Mouse (Mus musculus) urinary bladder, postnatal 10 days (tissue): ENCODE measurements around the gene Vps37d.

Source experiments
- DNase-seq: peaks from one replicate; pipeline ENCODE4 v3.0.0; 2022; ENCODE audit warnings: low spot score

The Vps37d gene

DNA sequence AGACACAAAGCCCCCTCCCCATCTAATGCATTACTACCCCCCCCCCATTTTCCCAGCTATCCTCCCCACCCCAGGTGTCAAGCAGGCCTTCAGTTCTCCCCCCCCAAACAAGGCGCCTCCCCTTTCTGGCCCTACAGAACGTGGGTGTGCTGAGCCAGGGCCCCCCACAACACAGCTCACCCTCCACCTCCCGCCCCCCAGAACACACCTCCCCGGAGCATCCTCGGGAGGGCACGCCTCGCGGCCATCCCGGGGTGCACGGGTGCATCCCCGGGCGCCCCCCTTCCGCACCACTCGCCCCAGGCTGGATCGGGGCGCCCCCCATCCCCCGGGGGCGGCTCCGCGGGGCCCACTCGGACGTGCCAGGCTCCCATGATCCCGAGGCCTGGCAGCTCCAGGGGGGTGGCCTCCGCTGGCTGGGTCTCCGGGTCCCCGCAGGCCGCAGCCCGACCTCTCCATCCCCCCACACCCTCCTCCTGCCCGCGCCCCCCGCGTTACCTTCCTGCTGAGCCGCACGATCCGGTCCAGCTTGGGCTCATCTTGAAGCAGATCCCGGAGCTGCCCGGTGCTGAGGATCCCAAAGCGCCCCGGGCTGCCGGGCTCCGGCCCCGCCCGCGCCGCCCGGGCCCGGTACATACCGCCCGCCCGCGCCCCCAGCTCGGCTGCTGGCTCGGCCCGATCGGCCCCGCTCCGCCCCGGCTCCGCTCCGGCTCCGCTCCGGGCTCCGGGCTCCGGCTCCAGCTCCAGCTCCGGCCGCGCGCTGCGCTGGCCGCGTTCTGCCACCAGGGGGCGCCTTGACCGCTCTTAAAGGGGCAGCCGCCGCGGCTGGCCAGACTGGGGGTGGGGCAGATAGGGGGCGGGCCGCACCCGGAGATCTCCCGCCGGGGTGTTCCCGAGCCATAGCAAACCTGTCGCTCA lies at the start of gene Vps37d:
TSS of gene Vps37d (minus strand) at position 703 of the 918 bp plus-strand sequence.
- peak; percentile 83 for DNase-seq

DNA sequence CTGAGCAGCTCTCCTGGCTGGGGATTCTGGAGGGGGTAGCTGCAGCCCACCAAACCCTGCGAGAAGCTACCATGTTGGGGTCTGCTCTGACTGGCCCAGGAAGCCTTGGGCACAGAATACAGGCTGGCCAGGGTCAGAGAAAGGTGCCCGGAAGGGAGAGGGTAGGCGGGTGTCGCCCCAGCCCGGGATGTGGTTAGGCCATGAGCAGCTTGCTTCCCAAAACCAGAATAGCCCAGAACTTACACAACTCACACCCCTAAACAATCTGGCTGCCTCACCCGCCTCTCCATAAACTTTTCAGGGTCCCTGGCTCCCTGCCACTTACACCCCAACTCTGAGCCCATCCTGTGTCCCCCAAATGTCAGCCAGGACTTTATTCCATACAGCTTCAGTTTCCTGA lies 49.6 kb upstream of the Vps37d start:
- DNase-seq = no peak

DNA sequence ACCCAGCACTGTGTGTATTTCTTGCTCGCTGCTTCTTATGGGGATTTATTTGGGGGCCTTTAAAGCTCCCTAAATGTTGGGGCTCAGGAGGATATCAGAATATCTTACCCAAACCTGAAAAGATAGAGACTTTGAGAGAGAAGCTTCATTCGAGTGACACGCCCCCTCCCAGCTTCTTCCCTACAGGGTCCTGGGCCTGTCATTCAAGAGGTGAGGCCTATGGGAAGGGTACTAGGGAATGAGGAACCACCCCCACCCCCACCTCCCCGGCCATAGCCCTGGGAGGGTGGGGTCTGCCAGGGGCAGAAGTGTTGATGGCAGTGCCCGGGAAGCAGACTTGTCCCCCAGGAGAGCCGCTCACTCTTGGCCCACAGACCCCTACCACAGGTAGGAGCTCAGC lies 48.1 kb upstream of the Vps37d start:
- DNase-seq = no peak

DNA sequence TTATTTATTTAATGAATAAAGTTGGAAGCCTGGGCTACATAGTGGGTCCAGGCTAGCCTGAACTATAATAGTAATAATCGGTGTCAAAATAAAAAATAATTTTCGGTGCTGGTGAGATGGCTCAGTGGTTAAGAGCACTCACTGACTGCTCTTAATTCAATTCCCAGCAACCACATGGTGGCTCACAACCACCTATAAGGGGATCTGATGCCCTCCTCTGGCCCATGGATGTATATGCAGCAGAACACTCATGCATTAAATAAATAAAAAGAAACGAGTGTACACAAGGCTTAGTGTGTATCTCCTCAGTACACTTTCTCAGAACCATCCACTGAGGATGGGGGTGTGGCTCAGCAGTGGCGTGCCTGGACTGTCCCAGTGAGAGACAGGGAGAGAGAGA lies 42.7 kb upstream of the Vps37d start:
- no peak for DNase-seq

GRCm38 (mm10) chr5:135118589-135119081 lies 40.6 kb upstream of the Vps37d start:
- DNase-seq = no peak

DNA sequence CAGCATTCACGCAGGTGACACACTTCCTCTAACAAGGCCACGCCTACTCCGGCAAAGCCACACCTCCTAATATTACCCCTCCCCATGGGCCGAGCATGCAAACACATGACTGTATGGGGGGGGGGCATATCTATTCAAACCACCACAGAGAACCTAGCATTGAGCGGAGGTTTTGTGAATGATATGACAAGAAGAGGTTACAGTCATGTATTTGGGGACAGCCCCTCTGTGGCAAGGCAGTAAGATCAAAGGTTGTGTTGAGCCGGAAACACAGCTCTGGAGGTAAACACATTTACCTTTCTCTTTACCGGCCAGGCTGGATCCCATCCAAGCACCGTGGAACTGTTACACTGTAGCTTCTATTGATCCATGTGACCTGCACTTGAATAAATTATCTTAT lies 37.2 kb upstream of the Vps37d start:
- no peak for DNase-seq

DNA sequence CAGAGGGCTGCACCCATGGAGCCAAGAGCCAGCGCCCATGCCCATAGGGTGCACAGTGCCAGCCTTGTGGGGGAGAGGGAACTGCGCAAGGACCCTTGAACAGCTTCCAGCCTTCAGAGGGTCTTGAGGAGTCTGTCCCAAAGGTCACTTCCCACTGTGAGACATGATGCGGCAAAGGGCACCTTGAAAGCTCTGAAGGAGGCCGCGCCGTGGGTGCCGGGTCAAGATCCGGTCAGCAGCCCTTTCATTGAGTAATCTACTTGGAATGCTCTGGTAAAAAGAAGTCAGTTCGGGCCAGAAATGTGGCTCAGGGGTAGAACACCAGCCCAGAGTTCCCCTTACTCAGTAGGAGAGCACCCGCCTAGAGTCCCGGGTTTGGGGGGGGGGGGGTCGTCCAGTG lies 35.7 kb upstream of the Vps37d start:
- DNase-seq = no peak

DNA sequence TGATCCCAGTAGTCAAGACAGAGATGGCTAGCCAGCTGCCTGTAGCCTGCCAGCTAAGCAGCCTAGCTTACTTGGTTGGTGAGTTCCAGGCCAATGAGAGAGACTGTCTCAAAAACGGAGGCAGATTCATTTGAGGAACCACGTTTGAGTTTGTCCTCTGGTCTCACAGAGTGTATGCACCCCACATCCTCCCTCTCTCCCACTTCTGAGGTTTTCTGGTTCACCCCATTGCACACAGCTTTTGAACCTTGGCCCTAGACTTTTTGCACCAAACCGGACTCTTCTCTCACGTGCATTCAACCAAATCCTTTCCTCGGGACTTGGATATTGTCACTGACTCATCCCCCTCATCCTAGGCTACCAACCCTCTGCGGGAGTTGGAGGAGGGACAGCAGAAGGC lies 31.9 kb upstream of the Vps37d start:
- DNase-seq = no peak

- DNase-seq = no peak
Observed at GRCm38 (mm10) chr5:135109426-135109825, 31.4 kb upstream of the Vps37d start.

GRCm38 (mm10) chr5:135109017-135109416 lies 31.0 kb upstream of the Vps37d start:
- no peak for DNase-seq

- DNase-seq = no peak
Observed at GRCm38 (mm10) chr5:135107521-135108501, 29.7 kb upstream of the Vps37d start.

DNA sequence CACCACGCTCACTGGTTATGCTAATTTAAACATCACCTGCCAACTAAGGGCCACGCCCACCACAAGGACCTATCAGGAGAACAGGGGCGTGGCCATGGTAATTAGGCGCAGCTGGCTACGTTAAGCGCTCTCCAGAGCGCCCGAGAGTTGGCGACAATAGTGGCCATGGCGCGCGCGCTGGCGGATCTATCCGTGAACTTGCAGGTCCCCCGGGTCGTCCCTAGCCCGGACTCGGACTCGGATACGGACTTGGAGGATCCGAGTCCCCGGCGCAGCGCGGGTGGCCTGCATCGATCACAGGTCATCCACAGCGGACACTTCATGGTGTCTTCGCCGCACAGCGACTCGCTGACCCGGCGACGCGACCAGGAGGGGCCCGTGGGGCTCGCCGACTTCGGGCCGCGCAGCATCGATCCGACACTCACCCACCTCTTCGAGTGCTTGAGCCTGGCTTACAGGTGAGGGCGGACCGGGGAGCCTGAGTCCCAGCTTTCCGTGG lies 28.7 kb upstream of the Vps37d start:
- DNase-seq = no peak

GRCm38 (mm10) chr5:135103999-135104660 lies 26.1 kb upstream of the Vps37d start:
- no peak for DNase-seq

DNA sequence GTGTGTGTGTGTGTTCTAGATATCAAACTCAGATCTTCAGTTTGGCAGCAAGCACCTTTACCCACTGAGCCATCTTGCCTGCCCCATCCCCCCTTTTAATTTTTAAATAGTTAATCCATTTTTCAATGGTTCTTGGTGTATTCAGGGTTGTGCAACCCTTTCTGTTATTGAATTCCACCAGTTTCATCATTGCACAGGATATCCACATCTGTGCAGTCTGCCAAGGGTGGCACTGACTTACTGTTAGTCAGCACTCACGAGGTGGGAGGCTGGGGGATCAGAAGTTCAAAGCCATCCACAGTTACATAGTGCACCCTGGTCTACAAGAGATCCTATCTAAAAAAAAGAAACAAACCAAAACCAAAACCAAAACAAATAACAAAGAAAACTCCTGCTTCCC lies 22.9 kb upstream of the Vps37d start:
- DNase-seq = no peak

DNA sequence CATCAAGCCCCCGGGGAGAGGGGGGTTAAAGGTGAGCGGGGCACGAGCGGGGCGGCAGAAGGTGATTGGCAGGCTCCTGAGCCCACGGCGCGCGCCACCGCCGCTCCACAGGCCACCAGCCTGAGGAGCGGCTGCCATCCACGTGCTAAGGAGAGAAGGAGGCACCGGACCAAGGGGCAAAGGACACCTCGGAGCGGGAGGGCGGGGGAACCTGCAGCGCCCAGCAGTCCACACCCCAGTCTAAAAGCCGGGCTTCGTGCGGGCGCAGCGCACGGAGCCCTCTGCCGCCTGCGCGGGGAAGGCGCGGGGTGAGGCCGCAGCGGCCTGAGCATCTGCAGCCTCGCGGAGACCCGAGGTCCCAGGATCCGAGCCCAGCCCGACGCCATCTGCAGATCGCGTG lies 11.6 kb upstream of the Vps37d start, which contains the start of gene Mlxipl:
TSS of gene Mlxipl (plus strand) at position 238 of the 400 bp plus-strand sequence.
- no peak for DNase-seq

GRCm38 (mm10) chr5:135086871-135087270 lies 8.8 kb upstream of the Vps37d start:
- no peak for DNase-seq

DNA sequence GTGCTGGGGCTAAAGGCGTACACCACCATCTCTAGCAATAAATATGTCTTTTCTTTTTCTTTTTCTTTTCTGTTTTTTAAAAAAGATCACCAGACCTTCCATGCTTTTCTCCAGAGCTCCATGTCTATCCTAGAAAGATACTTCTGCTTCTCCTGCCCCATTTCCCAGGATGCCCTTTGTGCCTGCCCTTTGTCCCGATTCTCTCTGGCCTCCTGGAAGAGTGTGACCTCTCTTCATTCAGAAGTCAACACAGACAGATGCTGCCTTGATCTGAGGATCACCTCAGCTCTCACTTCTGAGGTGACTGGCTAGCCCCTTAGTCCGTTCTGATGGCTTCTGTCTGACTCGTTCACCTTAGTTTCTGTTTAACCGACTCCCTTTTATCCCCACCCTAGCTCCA lies 2.5 kb upstream of the Vps37d start:
- DNase-seq = no peak

- DNase-seq = no peak
Observed at GRCm38 (mm10) chr5:135079578-135079977, 1.5 kb upstream of the Vps37d start.

DNA sequence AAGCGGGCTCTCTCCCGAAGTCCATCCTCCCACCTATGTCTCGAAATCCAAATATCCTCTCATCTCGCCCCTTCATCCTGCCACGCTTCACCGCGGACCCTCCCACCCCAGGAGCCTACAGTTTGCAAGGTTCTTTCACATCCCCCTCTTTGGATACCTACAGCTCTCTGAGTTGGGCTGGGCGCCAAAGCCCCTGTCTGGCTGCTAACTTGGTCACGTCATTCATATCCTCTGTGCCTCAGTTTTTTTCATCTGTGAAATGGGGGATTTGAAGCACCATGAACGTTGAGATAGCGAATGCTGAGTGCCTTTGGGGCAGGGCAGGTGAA lies 380 bp upstream of the Vps37d start:
- no peak for DNase-seq

DNA sequence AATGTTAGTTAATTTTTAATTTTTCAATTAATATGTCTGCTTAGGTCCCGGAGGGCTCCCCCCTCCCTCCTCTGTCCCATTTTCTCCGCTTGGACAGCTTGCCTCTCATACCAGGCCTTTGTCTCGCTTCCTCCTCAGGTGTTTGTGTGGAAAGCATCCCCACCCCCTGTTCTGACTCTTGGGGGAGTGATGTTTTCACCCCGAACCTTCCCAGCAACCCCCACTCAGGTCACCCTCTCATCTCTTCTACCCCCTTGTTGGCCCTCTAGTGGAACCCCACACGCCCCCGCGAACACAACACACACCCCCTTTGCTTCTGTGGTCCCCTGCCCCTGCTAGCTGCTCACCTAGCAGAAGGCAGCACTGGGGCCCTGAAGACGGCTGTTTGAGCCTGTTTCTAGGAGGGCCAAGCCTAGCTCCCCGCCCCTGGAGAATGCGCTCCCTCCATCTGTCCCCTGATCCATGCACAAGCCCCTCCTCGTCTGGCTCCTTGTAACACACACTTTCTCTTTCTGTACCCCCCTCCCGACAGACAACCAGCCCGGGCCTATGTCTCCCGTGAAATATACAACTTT lies 1.0 kb downstream of the Vps37d start:
- DNase-seq = no peak

DNA sequence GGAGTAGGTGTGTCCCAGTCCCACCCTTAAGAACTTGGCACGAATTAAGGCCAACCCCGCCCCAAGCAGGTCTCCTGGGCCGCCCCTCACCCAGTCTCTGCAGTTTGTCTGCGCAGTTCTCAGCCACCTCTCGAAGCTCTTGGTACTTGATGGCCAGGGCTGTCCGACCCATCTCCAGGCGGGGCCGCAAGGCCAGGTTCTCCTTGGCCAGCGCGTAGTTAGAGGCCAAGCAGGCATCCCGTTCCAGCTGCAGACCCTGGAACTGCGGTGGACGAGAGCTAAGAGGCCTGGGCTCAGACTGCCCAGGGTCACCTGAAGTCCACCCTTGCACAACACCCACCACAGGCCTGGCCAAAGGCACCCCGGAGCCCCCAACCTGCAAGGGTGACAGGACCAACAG lies 1.7 kb downstream of the Vps37d start:
- no peak for DNase-seq

GRCm38 (mm10) chr5:135075655-135076054 lies 2.4 kb downstream of the Vps37d start:
- no peak for DNase-seq
